ENCODE assay signal across 36 mouse cellular contexts in the genomic region with DNA sequence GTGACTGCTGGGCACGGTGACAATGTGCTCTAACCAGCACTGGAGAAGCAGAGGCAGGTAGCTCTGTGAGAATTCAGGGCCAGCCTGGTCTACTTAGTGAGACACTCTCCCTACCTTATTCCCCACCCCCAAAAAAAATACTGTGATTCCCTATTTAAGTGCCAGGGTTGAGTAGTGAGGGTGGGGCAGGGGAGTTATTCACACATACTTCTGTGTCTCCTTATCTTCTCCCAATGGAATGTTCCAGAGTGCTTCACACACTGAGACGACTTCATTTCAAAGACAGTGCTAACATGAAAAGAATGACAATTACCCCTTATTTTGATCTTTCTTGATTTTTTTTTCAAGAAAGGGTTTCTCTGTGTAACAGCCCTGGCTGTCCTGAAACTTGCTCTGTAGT. TPM values are rescaled to one million over a fixed set of nuclear protein-coding genes. Genes with fewer than 3 reads are reported as not detected.
"Had no signal": no experiment of that assay in that cellular context is flagged by ENCODE, and none has a peak within 500 bp of the region (broad histone marks: within the 10 kb centered on the region; RNA-seq: fewer than 3 reads in every experiment).

No protein-coding gene starts in this region.

- H3K27me3 ChIP-seq: heart, embryonic 13.5 days; hindbrain, embryonic 12.5 days; hindbrain, embryonic 13.5 days; hindbrain, embryonic 15.5 days; intestine, embryonic 15.5 days; kidney, embryonic 15.5 days had no signal

- H3K9ac ChIP-seq: heart, embryonic 12.5 days; heart, embryonic 13.5 days; heart, embryonic 15.5 days; hindbrain, embryonic 12.5 days; hindbrain, embryonic 13.5 days; hindbrain, embryonic 14.5 days; hindbrain, embryonic 15.5 days; intestine, embryonic 15.5 days; kidney, embryonic 15.5 days had no signal

- H3K4me3 ChIP-seq: heart, embryonic 10.5 days; heart, embryonic 12.5 days; heart, embryonic 13.5 days; heart, embryonic 15.5 days; hindbrain, embryonic 10.5 days; hindbrain, embryonic 12.5 days; hindbrain, embryonic 13.5 days; hindbrain, embryonic 15.5 days; intestine, embryonic 15.5 days; kidney, embryonic 15.5 days; layer of hippocampus, adult 2 months had no signal

- H3K4me1 ChIP-seq: heart, embryonic 10.5 days; heart, embryonic 12.5 days; heart, embryonic 13.5 days; heart, embryonic 15.5 days; hindbrain, embryonic 10.5 days; hindbrain, embryonic 12.5 days; hindbrain, embryonic 13.5 days; hindbrain, embryonic 15.5 days; intestine, embryonic 15.5 days; kidney, embryonic 15.5 days had no signal

- ATAC-seq: hindbrain, embryonic 16.5 days; hindbrain, postnatal 0 days; inflammation-experienced regulatory T-cells, adult 6 months; intestine, embryonic 15.5 days; intestine, embryonic 16.5 days; intestine, postnatal 0 days had no signal

- H3K27ac ChIP-seq: heart, embryonic 10.5 days; heart, embryonic 13.5 days; heart, embryonic 15.5 days; hindbrain, embryonic 10.5 days; hindbrain, embryonic 12.5 days; hindbrain, embryonic 13.5 days; hindbrain, embryonic 14.5 days; hindbrain, embryonic 15.5 days; hindbrain, postnatal 0 days; intestine, embryonic 15.5 days; kidney, embryonic 15.5 days; kidney, postnatal 0 days; layer of hippocampus, adult 2 months had no signal

- H3K9me3 ChIP-seq: heart, embryonic 10.5 days; heart, embryonic 12.5 days; heart, embryonic 13.5 days; heart, embryonic 15.5 days; hindbrain, embryonic 10.5 days; hindbrain, embryonic 12.5 days; hindbrain, embryonic 13.5 days; hindbrain, embryonic 15.5 days; intestine, embryonic 15.5 days; kidney, embryonic 15.5 days had no signal

- DNase-seq: heart, postnatal 10 days; heart, postnatal 14 days; heart, postnatal 36 days; heart, postnatal 4 days; kidney, adult 11 months; kidney, adult 18-20 months; kidney, adult 2 months; kidney, adult 8-10 months; kidney, adult 9 months; kidney, postnatal 14 days; kidney, postnatal 25 days; kidney, postnatal 36 days; layer of hippocampus, adult 9-11 months; layer of hippocampus, postnatal 36 days had no signal

- H3K4me2 ChIP-seq: heart, embryonic 11.5 days; heart, embryonic 12.5 days; heart, embryonic 13.5 days; heart, embryonic 15.5 days; hindbrain, embryonic 12.5 days; hindbrain, embryonic 13.5 days; hindbrain, embryonic 14.5 days; hindbrain, embryonic 15.5 days; intestine, embryonic 15.5 days; kidney, embryonic 15.5 days had no signal

- H3K36me3 ChIP-seq: heart, embryonic 10.5 days; heart, embryonic 12.5 days; heart, embryonic 13.5 days; heart, embryonic 15.5 days; hindbrain, embryonic 10.5 days; hindbrain, embryonic 12.5 days; hindbrain, embryonic 13.5 days; hindbrain, embryonic 15.5 days; intestine, embryonic 15.5 days; kidney, embryonic 15.5 days had no signal

RNA-seq across cellular contexts. Expression of a gene that starts 40.9 kb away (rescaled TPM):
- polyA plus RNA-seq: heart, embryonic 11.5 days; heart, embryonic 13.5 days; heart, embryonic 14.5 days; heart, postnatal 0 days; inflammation-experienced regulatory T-cells, adult 6 months; intestine, embryonic 14.5 days; kidney, adult 2 months had no signal
